Mouse (Mus musculus) heart, postnatal 36 days (tissue): ENCODE results near the gene Ccdc180. TPM values are rescaled to one million over a fixed set of nuclear protein-coding genes. Genes with fewer than 3 reads are reported as not detected.

Source experiments
- DNase-seq, 2 experiments: peaks; one replicate each; pipeline ENCODE4 v3.0.0; 2021 to 2022
- intact Hi-C: fragments of 180-260 bp; cut with DNase I; formaldehyde crosslinking; loops from one replicate; pipeline ENCODE4 v1.15.1; 2025
- total RNA-seq, 2 experiments: library from RNA; stranded (reverse); gene quantifications; 2 replicates each; pipeline ENCODE4 v1.2.3; 2021

Ccdc180 gene
- total RNA-seq, 2 experiments from 2014 or later = not detected

GRCm38 (mm10) chr4:45967479-45968341 lies 77.6 kb downstream of the Ccdc180 start:
- intact Hi-C loops = no loop called here
- no peak for DNase-seq

GRCm38 (mm10) chr4:45969051-45969450 lies 78.9 kb downstream of the Ccdc180 start:
- intact Hi-C loops = no loop called here
- DNase-seq = no peak

- intact Hi-C loops = loop anchor here (1.0 to 5.0 kb wide), 2 partner anchors 57 to 156 kb away; no protein-coding TSS in a partner anchor
- no peak for DNase-seq
Measured at GRCm38 (mm10) chr4:45970048-45970560, 80.0 kb downstream of the Ccdc180 start.

GRCm38 (mm10) chr4:45971806-45972447 lies 81.8 kb downstream of the Ccdc180 start:
- DNase-seq = peak; percentile 100
- intact Hi-C loops = loop anchor here (5.0 kb wide), 1 partner anchor 55 kb away; no protein-coding TSS in a partner anchor

- DNase-seq = no peak
- intact Hi-C loops = loop anchor here (5.0 kb wide), 1 partner anchor 55 kb away; no protein-coding TSS in a partner anchor
Measured at GRCm38 (mm10) chr4:45972448-45972854, 82.3 kb downstream of the Ccdc180 start.

- intact Hi-C loops = loop anchor here (5.0 kb wide), 1 partner anchor 54 kb away; no protein-coding TSS in a partner anchor
- DNase-seq = no peak
Measured at GRCm38 (mm10) chr4:45972951-45973350, 82.8 kb downstream of the Ccdc180 start.

- no peak for DNase-seq
- intact Hi-C loops = no loop called here
Measured at GRCm38 (mm10) chr4:45976931-45977667, 87.0 kb downstream of the Ccdc180 start.

- no peak for DNase-seq
- intact Hi-C loops = no loop called here
Measured at GRCm38 (mm10) chr4:45979916-45980315, 89.8 kb downstream of the Ccdc180 start.

GRCm38 (mm10) chr4:45981054-45981453 lies 91.0 kb downstream of the Ccdc180 start:
- DNase-seq = no peak
- intact Hi-C loops = no loop called here

- intact Hi-C loops = no loop called here
- no peak for DNase-seq
Measured at GRCm38 (mm10) chr4:45990427-45991135, 100.5 kb downstream of the Ccdc180 start.

GRCm38 (mm10) chr4:45998536-45998935 lies 108.4 kb downstream of the Ccdc180 start:
- intact Hi-C loops = no loop called here
- no peak for DNase-seq

Other genes with a start within 250 kb of the Ccdc180 start
- 10 to 100 TPM; 12.4 to 13.0 TPM for gene Aldh1b1, start 91.3 kb upstream of the Ccdc180 start, total RNA-seq
- gene Igfbpl1, start 63.4 kb upstream of the Ccdc180 start, total RNA-seq = under 1 TPM; 0.35 to 0.53 TPM
- gene Stra6l, start 41.6 kb upstream of the Ccdc180 start, total RNA-seq = not detected
- 10 to 100 TPM; 11.4 to 12.7 TPM for gene Tdrd7, start 75.0 kb downstream of the Ccdc180 start, total RNA-seq
- 100 to 1,000 TPM; 272 to 278 TPM for gene Tmod1, start 148.6 kb downstream of the Ccdc180 start, total RNA-seq
- gene Ncbp1, start 248.3 kb downstream of the Ccdc180 start, total RNA-seq = 10 to 100 TPM; 19.3 to 19.7 TPM
- 10 to 100 TPM; 12.8 to 14.0 TPM for gene Tstd2, start 248.4 kb downstream of the Ccdc180 start, total RNA-seq